Mouse (Mus musculus): ENCODE measurements at regions not wholly inside any gene's neighbourhood (a gene's known extent, or its start where the extent isn't known, plus 50 kb on each side); places are given as distances from the start of the nearest gene placed in this dataset.

DNA sequence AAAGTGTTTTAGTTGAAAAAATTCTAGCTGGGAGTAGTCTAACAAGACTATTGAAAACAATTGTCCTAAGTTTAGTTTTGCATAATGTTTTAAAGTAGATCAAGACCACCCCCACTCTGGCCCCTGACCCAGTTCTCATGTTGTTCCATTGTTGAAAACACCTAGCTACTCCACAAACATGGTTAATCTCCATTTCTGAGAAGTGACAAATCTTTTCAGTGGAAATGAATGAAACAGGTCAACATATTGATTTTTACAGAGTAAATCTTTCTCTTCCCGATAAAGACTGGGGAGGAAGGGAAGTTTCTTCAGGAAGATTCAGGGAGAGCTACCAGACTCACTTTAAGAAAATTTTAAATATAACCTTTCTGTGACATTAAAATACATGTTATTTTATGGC, 155.0 kb upstream of the Fn1 start:
- Histone ChIP-seq H3K4me1 (0 out of 2 replicates have a peak, but pooled peaks cover 5% of the 10 kb centered on the region), H3K4me2 (no peak overlapping the region), H3K36me3 (no peaks in the 10 kb centered on the region), H3K9ac (no peak overlapping the region), H3K4me3 (replicated peaks) (no peak overlapping the region), H3K9me3 (no peaks in the 10 kb centered on the region), H3K27ac (no peak overlapping the region), H3K27me3 (replicated peaks) (no peaks in the 10 kb centered on the region)
- 55% methylated on average over 1 of the region's 1 CpGs for WGBS
- ATAC-seq (ENCODE audit: insufficient read depth, low FRiP score, low read depth): no peak

DNA sequence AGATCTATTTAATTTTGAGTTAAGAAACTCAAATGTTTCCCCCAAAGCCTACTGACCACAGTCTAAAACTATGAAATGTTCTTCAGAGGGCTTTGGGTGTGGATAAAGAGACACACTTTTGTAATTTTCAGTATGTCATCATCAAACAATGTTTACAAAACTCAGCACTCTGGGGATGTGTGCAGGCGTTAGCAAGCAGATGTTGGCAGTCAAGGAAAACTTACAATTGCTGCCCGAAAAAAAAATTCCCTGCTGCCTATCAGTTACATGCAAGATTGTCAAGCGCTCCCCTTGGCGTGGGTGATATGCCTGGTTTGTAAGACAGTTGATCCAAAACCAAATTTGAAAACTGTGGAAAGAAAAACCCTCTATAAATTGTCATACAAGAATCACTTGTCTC, 154.6 kb upstream of the Fn1 start:
- H3K36me3 ChIP-seq: no peaks in the 10 kb centered on the region
- ATAC-seq (ENCODE audit: insufficient read depth, low FRiP score, low read depth): no peak
- H3K9ac ChIP-seq: no peak overlapping the region
- 0 out of 2 replicates have a peak, but pooled peaks cover 5% of the 10 kb centered on the region for H3K4me1 ChIP-seq
- no peak overlapping the region for H3K4me2 ChIP-seq
- H3K27ac ChIP-seq: no peak overlapping the region
- WGBS: 19% methylated on average over 4 of the region's 4 CpGs
- H3K9me3 ChIP-seq: no peaks in the 10 kb centered on the region
- H3K4me3 ChIP-seq (replicated peaks): no peak overlapping the region
- no peaks in the 10 kb centered on the region for H3K27me3 ChIP-seq (replicated peaks)

DNA sequence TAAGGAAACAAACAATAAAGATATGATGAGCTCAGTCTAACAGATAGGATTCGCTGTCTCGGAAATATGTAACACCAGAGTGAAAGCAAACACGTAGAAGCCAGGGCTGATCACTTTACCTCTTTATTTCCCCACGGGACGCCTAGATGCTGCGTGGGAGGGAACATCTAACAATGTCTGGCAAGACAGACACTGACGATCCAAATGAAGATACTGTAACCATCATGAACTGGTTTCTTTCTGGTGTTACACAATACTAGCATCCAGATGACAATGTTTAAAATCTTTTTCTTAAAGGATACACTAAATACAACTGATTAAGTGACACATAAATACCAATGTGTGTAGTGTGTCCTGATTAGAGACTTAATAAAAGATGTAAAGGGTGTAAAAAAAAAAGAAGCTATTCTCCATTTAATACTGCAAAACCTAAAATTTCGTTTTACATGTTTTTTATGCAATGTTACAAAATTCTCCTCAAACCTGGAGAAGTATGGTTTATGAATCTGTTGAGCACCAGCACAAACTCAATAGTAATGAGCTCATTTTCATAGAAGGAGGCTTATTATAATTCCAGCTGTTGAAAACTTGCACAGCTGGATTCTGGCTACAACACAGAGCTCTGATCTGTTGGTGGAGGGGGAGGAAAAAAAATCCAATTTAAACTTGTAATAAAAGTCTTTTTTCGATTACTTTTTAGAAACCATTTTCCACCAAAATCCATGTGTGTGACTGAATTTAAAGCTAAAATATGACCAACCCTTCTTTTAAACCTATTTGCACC, 148.5 kb upstream of the Fn1 start:
- no peak overlapping the region for H3K27ac ChIP-seq
- H3K27me3 ChIP-seq (replicated peaks): no peaks in the 10 kb centered on the region
- no peaks in the 10 kb centered on the region for H3K9me3 ChIP-seq
- H3K4me3 ChIP-seq (replicated peaks): no peak overlapping the region
- 70% methylated on average over 9 of the region's 9 CpGs for WGBS
- H3K4me2 ChIP-seq: no peak overlapping the region
- H3K4me1 ChIP-seq: no peaks in the 10 kb centered on the region
- no peak overlapping the region for H3K9ac ChIP-seq
- ATAC-seq (ENCODE audit: insufficient read depth, low FRiP score, low read depth): no peak
- no peaks in the 10 kb centered on the region for H3K36me3 ChIP-seq

DNA sequence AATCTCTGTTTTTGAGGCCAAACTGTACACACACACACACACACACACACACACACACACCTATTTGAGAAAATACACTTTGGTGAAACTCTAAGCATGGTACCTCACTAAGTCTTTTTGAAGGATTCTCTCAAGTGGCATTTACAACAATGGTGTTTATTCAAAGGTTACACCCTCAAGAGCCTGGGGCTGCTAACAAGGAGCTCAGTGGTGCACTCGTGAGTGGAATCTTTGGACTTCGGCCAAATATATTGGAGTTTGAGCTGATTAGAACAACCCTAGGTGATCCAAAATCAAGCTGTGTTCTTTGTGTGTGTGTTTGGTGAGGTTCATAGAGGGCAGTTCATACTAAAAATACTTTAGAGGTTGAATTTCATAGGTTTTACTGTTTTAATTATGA, 147.6 kb upstream of the Fn1 start:
- no peak overlapping the region for H3K27ac ChIP-seq
- H3K4me1 ChIP-seq: no peaks in the 10 kb centered on the region
- H3K9me3 ChIP-seq: no peaks in the 10 kb centered on the region
- no peak overlapping the region for H3K4me3 ChIP-seq (replicated peaks)
- no peak for ATAC-seq (ENCODE audit: insufficient read depth, low FRiP score, low read depth)
- no peak overlapping the region for H3K4me2 ChIP-seq
- no peaks in the 10 kb centered on the region for H3K36me3 ChIP-seq
- WGBS: 48% methylated on average over 2 of the region's 2 CpGs
- H3K9ac ChIP-seq: no peak overlapping the region
- no peaks in the 10 kb centered on the region for H3K27me3 ChIP-seq (replicated peaks)

DNA sequence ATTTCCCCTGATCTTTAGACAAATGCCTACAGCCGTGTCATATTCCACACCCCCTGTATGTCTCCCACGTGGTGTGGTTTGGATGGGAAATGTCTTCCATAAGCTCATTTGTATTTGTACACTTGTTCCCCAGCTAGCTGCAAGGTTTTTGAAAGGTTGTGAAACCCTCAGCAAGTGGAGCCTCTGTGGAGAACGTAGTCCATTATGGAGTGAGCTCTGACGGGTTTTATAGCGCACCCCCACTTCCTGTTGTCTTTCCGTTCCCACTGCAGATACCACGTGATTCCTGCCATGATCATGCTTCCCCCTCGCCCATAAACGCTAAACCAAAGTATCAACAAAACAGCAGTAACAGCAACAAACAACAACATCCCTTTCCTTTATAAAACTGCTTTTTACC, 145.6 kb upstream of the Fn1 start:
- Histone ChIP-seq H3K9me3 (no peaks in the 10 kb centered on the region), H3K36me3 (no peaks in the 10 kb centered on the region), H3K4me2 (no peak overlapping the region), H3K4me1 (no peaks in the 10 kb centered on the region), H3K27ac (no peak overlapping the region), H3K9ac (no peak overlapping the region), H3K4me3 (replicated peaks) (no peak overlapping the region), H3K27me3 (replicated peaks) (no peaks in the 10 kb centered on the region)
- 59% methylated on average over 9 of the region's 9 CpGs for WGBS
- ATAC-seq (ENCODE audit: insufficient read depth, low FRiP score, low read depth): no peak

DNA sequence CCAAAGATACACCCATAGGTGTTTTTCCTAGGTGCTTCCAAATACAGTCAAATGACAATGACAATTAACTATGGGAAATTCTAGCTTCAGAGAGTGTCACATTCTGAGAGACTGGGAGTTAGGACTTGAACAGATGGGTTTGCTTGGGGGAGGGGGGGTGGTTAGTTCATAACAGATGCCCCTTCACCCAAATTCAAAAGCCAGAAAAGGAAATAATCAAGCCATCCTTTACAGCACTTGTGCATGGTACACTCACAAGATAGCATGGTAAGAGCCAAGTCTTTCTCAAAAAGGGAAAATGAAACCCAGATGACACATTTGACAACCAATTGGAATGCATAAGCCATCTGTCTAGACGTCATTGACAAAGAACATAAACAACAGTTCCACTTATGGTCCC, 135.4 kb upstream of the Fn1 start:
- no peak overlapping the region for H3K9ac ChIP-seq
- H3K9me3 ChIP-seq: no peaks in the 10 kb centered on the region
- no peaks in the 10 kb centered on the region for H3K36me3 ChIP-seq
- no peaks in the 10 kb centered on the region for H3K4me1 ChIP-seq
- no peak overlapping the region for H3K4me2 ChIP-seq
- H3K27me3 ChIP-seq (replicated peaks): no peaks in the 10 kb centered on the region
- no peak overlapping the region for H3K4me3 ChIP-seq (replicated peaks)
- no peak overlapping the region for H3K27ac ChIP-seq
- WGBS: 49% methylated on average over 1 of the region's 1 CpGs
- no peak for ATAC-seq (ENCODE audit: insufficient read depth, low FRiP score, low read depth)

DNA sequence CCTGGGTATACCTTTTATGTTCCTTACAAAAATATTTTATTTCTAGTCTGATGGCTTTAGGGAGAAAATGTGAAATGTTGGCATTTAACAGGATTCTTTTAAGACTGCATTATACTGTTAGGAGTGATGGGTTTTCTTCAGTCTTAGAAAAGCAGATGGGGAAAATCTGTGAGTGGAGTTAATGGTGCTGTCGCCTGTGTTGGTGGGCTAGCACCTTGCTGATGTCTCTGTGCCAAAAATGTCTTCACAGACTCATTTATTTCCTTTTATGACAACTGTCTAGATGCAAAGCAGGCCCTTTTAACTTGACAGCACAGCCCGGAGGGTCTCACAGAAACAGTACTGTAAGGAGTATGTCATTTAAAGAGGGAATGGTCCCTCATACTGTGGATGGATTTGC, 131.9 kb upstream of the Fn1 start:
- H3K36me3 ChIP-seq: no peaks in the 10 kb centered on the region
- ATAC-seq (ENCODE audit: insufficient read depth, low FRiP score, low read depth): no peak
- 75% methylated on average over 2 of the region's 2 CpGs for WGBS

DNA sequence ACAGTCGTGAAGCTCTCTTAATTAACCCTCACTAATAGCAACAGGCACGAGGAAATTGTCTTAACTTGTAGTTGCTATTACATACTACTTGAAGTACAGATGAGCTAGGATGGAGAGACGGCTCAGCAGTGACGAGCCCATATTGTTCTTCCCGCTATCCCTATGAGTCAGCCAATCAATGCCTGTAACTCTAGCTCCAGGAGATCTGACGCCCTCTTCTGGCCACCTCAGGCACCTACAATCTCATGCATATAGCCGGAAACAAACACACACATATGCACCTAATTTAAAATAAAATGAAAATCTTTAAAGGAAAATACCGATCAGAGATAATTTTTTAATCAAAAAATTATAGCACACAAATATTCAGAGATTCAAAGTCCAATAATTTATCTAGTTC, 125.3 kb upstream of the Fn1 start:
- 89% methylated on average over 8 of the region's 8 CpGs for WGBS
- no peaks in the 10 kb centered on the region for H3K9me3 ChIP-seq
- no peak overlapping the region for H3K4me2 ChIP-seq
- H3K4me1 ChIP-seq: no peaks in the 10 kb centered on the region
- ATAC-seq (ENCODE audit: insufficient read depth, low FRiP score, low read depth): no peak
- H3K9ac ChIP-seq: no peak overlapping the region
- H3K27me3 ChIP-seq (replicated peaks): no peaks in the 10 kb centered on the region
- no peak overlapping the region for H3K27ac ChIP-seq
- no peak overlapping the region for H3K4me3 ChIP-seq (replicated peaks)
- H3K36me3 ChIP-seq: no peaks in the 10 kb centered on the region

More for the DNA sequence above, 131.9 kb upstream of the Fn1 start:
- Histone ChIP-seq H3K4me3 (replicated peaks) (no peak overlapping the region), H3K4me2 (no peak overlapping the region), H3K9ac (no peak overlapping the region), H3K27ac (no peak overlapping the region), H3K27me3 (replicated peaks) (no peaks in the 10 kb centered on the region), H3K4me1 (no peaks in the 10 kb centered on the region), H3K9me3 (no peaks in the 10 kb centered on the region)

DNA sequence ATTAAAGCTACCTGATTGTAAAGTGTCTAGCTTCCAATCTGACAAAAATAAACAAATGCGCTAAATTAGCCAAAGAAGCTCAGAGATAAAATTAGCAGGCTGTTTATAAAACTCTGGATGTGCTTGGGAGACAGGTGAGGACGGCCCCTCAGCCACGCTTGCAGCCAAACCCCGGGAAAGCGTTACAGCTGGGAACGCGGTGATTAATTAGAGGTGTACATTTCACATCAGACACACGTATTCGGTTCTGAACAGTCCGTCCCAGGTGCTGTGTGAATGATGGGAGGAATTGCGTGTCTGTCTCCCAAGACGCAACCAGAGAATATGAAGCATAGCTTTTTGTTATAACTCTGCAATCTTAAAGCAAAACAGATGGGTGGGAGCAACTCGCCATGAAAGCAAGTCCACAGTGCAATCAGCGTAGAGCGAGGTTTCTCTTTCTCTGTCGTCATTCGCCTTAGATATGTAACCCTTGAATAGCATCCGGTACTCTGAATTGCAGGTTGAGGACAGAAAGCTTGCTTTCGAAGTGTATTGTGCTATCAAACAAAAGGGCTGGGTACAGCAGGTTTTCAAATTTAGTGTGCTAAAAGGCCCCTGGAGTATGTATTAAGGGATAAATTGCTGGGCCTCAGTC, 123.0 kb upstream of the Fn1 start:
- no peak for ATAC-seq (ENCODE audit: insufficient read depth, low FRiP score, low read depth)
- Histone ChIP-seq H3K36me3 (no peaks in the 10 kb centered on the region), H3K4me1 (no peaks in the 10 kb centered on the region), H3K9me3 (no peaks in the 10 kb centered on the region), H3K27me3 (replicated peaks) (no peaks in the 10 kb centered on the region), H3K9ac (no peak overlapping the region), H3K4me3 (replicated peaks) (0 out of 2 replicates have a peak overlapping the region, but pooled peaks have one; percentile 2), H3K4me2 (peak overlapping the region; percentile 32), H3K27ac (no peak overlapping the region)
- WGBS: 48% methylated on average over 19 of the region's 19 CpGs

DNA sequence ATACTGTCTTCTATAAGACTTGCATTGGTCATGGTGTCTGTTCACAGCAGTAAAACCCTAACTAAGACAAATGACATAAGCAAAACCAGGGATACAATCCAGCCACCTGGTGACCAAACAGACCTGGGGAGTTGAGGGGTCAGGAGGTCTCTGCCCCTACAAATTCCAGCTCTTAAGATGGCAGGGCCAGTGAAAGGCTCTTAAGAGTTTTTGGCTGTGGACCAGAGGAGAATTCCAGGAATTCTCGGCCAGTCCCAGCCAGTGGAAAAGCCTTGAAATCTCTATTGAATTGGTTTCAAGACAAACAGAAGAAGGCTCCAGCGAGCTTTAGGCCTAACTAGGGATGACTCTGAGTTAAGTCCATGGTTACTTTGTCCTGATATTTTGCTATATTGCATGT, 119.5 kb upstream of the Fn1 start:
- 67% methylated on average over 2 of the region's 2 CpGs for WGBS
- Histone ChIP-seq H3K4me2 (no peak overlapping the region), H3K9me3 (no peaks in the 10 kb centered on the region), H3K27ac (no peak overlapping the region), H3K27me3 (replicated peaks) (no peaks in the 10 kb centered on the region), H3K4me1 (no peaks in the 10 kb centered on the region), H3K4me3 (replicated peaks) (no peak overlapping the region), H3K9ac (no peak overlapping the region), H3K36me3 (no peaks in the 10 kb centered on the region)
- no peak for ATAC-seq (ENCODE audit: insufficient read depth, low FRiP score, low read depth)

DNA sequence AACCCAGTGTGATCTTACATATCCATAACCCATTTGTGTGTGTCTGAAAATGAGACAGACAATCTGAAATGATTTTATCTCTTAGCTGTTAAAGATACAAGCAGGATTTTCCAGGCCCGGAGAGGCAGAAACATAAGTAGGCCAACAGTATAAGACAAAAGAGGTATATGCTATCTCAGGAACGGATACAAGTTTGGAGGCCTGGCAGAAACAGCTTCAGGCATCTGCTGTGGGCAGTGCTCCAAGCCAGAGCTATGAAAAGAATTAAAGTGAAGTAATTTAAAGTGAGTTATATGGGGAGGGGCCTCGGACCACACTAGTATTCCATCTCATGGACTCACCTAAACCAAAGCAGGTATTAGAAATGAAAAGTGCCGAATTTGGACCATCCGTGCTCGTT, 118.8 kb upstream of the Fn1 start:
- Histone ChIP-seq H3K9ac (no peak overlapping the region), H3K9me3 (no peaks in the 10 kb centered on the region), H3K4me1 (no peaks in the 10 kb centered on the region), H3K4me3 (replicated peaks) (no peak overlapping the region), H3K4me2 (no peak overlapping the region), H3K27ac (no peak overlapping the region), H3K27me3 (replicated peaks) (no peaks in the 10 kb centered on the region), H3K36me3 (no peaks in the 10 kb centered on the region)
- WGBS: 82% methylated on average over 6 of the region's 6 CpGs
- ATAC-seq (ENCODE audit: insufficient read depth, low FRiP score, low read depth): no peak

DNA sequence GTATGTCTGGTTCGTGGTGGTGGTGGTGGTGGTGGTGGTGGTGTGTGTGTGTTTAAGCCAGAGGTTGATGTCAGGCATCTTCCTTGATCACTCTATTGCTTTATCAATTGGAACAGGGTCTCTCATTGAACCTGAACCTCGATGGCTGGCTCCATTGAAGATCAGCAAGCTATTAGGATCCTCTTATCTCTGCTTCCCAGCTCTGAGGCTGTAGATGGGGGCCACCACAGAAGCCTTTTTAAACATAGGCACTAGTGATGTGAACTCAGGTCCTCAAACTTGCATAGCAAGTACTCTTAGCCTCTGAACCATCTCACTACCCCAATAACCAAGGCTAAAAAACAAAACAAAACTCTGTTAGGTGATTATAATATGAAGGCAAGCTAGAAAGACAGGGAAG, 116.6 kb upstream of the Fn1 start:
- H3K4me1 ChIP-seq: no peaks in the 10 kb centered on the region
- no peak overlapping the region for H3K4me3 ChIP-seq (replicated peaks)
- H3K9me3 ChIP-seq: no peaks in the 10 kb centered on the region
- no peaks in the 10 kb centered on the region for H3K27me3 ChIP-seq (replicated peaks)
- ATAC-seq (ENCODE audit: insufficient read depth, low FRiP score, low read depth): no peak
- H3K36me3 ChIP-seq: no peaks in the 10 kb centered on the region
- H3K4me2 ChIP-seq: no peak overlapping the region
- H3K27ac ChIP-seq: no peak overlapping the region
- H3K9ac ChIP-seq: no peak overlapping the region
- WGBS: 51% methylated on average over 2 of the region's 2 CpGs

Data from stomach, embryonic 15.5 days (tissue).